Mouse (Mus musculus) heart, postnatal 0 days (tissue): ENCODE data around the gene Rcn3. TPM values are rescaled to one million over a fixed set of nuclear protein-coding genes. Genes with fewer than 3 reads are reported as not detected.

Experiments used
- ATAC-seq: fragments of 200-750 bp; cut with Nextera tagmentation; 2 replicates; pipeline ENCODE4 v1.8.0; 2017; ENCODE audit warnings: low read depth, moderate number of reproducible peaks, moderate library complexity; ENCODE audit not compliant: insufficient read depth
- DNase-seq: peaks from one replicate; pipeline ENCODE4 v3.0.0-alpha.2; 2016; ENCODE audit warnings: low spot score
- H3K27ac ChIP-seq: fragments of 300-500 bp; sonication (generic); 2 replicates; pipeline ENCODE4 v1.5.1; 2014; ENCODE audit warnings: low read depth, mild to moderate bottlenecking
- H3K27me3 ChIP-seq: fragments of 300-500 bp; sonication (generic); 2 replicates; pipeline ENCODE4 v1.6.1; 2014; ENCODE audit warnings: low read length, mixed read lengths; ENCODE audit not compliant: control insufficient read depth, insufficient read depth
- H3K36me3 ChIP-seq: fragments of 300-500 bp; sonication (generic); replicated peaks from 2 replicates; pipeline ENCODE4 v1.6.1; 2014; ENCODE audit warnings: low read length, mixed read lengths; ENCODE audit not compliant: control insufficient read depth, insufficient read depth
- H3K4me1 ChIP-seq: fragments of 300-500 bp; sonication (generic); 2 replicates; pipeline ENCODE4 v1.6.1; 2014; ENCODE audit warnings: antibody characterized with exemption; ENCODE audit not compliant: control insufficient read depth, insufficient read depth
- H3K4me2 ChIP-seq: fragments of 300-500 bp; sonication (generic); 2 replicates; pipeline ENCODE4 v1.6.1; 2014; ENCODE audit warnings: low read depth, mild to moderate bottlenecking, low read length, moderate library complexity
- H3K4me3 ChIP-seq: fragments of 300-500 bp; sonication (generic); 2 replicates; pipeline ENCODE4 v1.5.1; 2014; ENCODE audit warnings: low read depth, low read length
- H3K9ac ChIP-seq: fragments of 300-500 bp; sonication (generic); replicated peaks from 2 replicates; pipeline ENCODE4 v1.6.1; 2014; ENCODE audit warnings: low read depth, low read length, mixed read lengths
- H3K9me3 ChIP-seq: fragments of 300-500 bp; sonication (generic); replicated peaks from 2 replicates; pipeline ENCODE4 v1.6.1; 2016; ENCODE audit warnings: low read length; ENCODE audit not compliant: control insufficient read depth
- CTCF ChIP-seq: IDR thresholded peaks from 2 replicates; pipeline ENCODE4 v1.5.1; 2016; ENCODE audit warnings: antibody characterized with exemption, control low read depth, low read depth
- EP300 ChIP-seq: IDR thresholded peaks from 2 replicates; pipeline ENCODE4 v1.6.1; 2016; ENCODE audit warnings: antibody characterized with exemption, low read depth
- WGBS: fragments of 180-500 bp; shearing (Covaris S2); extraction: QIAGEN DNeasy Blood & Tissue Kit; methylation state at CpG from one replicate; pipeline ENCODE4 v1.1.7; 2014; 5-methylcytosine and 5-hydroxymethylcytosine counted together
- polyA plus RNA-seq: library from polyadenylated mRNA; unstranded; fragments of >200 nt; fragmentation: Nextera tagmentation; extraction: Ambion mirVana; gene quantifications from 2 replicates; pipeline ENCODE4 v1.2.1, GENCODE M21; 2015
- total RNA-seq: library from RNA; depleted of rRNA; stranded (reverse); fragments of >200 nt; gene quantifications from 2 replicates; pipeline ENCODE4 v1.2.3, GENCODE M21; 2014; ENCODE audit warnings: low replicate concordance

Gene Rcn3
- total and polyA plus RNA-seq, 2 experiments from 2014 or later: 100 to 125 TPM

- H3K27ac ChIP-seq: peak overlapping the region; percentile 81; the same call in 1 of the 2 replicates
- 0 out of 2 replicates have a peak overlapping the region, but pooled peaks have one; percentile 52 for H3K9ac ChIP-seq
- H3K27me3 ChIP-seq: no peaks in the 10 kb centered on the region
- DNase-seq: no peak
- H3K4me2 ChIP-seq: peak overlapping the region; percentile 63
- H3K4me3 ChIP-seq: peak overlapping the region; percentile 45; the same call in 1 of the 2 replicates
- TF ChIP-seq CTCF (no peak), EP300 (no peak)
- no peak for ATAC-seq
- 65% methylated on average over 15 of the region's 15 CpGs for WGBS
- H3K36me3 ChIP-seq: peaks cover 23% of the 10 kb centered on the region
- peaks cover 23% of the 10 kb centered on the region for H3K4me1 ChIP-seq
- H3K9me3 ChIP-seq: no peaks in the 10 kb centered on the region
Measured at GRCm38 (mm10) chr7:45129776-45130512, 37.9 kb upstream of the Rcn3 start.

GRCm38 (mm10) chr7:45129318-45129717, 37.3 kb upstream of the Rcn3 start:
- TF ChIP-seq EP300 (no peak), CTCF (no peak)
- 6% methylated on average over 17 of the region's 17 CpGs for WGBS
- Histone ChIP-seq H3K36me3 (peaks cover 23% of the 10 kb centered on the region), H3K9ac (peak overlapping the region; percentile 52), H3K9me3 (no peaks in the 10 kb centered on the region), H3K4me1 (peaks cover 23% of the 10 kb centered on the region), H3K4me2 (peak overlapping the region; percentile 63), H3K27ac (peak overlapping the region; percentile 81), H3K4me3 (peak overlapping the region; percentile 45), H3K27me3 (no peaks in the 10 kb centered on the region)
- DNase-seq (peak; percentile 57), ATAC-seq (peak; percentile 0; the same call in 1 of the 2 replicates)

- peak within 1 kb of the TSS; percentile 90 for H3K9ac ChIP-seq
- DNase-seq (peak; percentile 98), ATAC-seq (peak; percentile 90)
- H3K27me3 ChIP-seq: no peaks in the 10 kb centered on the region
- peak within 1 kb of the TSS; percentile 84 for H3K27ac ChIP-seq
- peaks cover 23% of the 10 kb centered on the region for H3K4me1 ChIP-seq
- H3K4me2 ChIP-seq: peak within 1 kb of the TSS; percentile 87
- peak within 1 kb of the TSS; percentile 75 for H3K4me3 ChIP-seq
- H3K36me3 ChIP-seq: peaks cover 23% of the 10 kb centered on the region
- WGBS: under 1% methylated on average over 48 of the region's 48 CpGs
- no peaks in the 10 kb centered on the region for H3K9me3 ChIP-seq
- TF ChIP-seq EP300 (peak; percentile 77; the same call in 1 of the 2 replicates), CTCF (peak; percentile 83)
Measured at GRCm38 (mm10) chr7:45128624-45129246, 36.7 kb upstream of the Rcn3 start, which contains the start of gene Rpl13a. Rpl13a (minus strand) TSS chr7:45128761.

- 1% methylated on average over 6 of the region's 6 CpGs for WGBS
- Histone ChIP-seq H3K36me3 (peaks cover 25% of the 10 kb centered on the region), H3K9ac (peak overlapping the region; percentile 90), H3K27me3 (no peaks in the 10 kb centered on the region), H3K4me2 (peak overlapping the region; percentile 87), H3K27ac (peak overlapping the region; percentile 84), H3K9me3 (no peaks in the 10 kb centered on the region), H3K4me1 (peaks cover 32% of the 10 kb centered on the region), H3K4me3 (peak overlapping the region; percentile 75)
- DNase-seq: no peak
- TF ChIP-seq EP300 (no peak), CTCF (no peak)
- no peak for ATAC-seq
Measured at GRCm38 (mm10) chr7:45127700-45128224, 35.7 kb upstream of the Rcn3 start.

DNA sequence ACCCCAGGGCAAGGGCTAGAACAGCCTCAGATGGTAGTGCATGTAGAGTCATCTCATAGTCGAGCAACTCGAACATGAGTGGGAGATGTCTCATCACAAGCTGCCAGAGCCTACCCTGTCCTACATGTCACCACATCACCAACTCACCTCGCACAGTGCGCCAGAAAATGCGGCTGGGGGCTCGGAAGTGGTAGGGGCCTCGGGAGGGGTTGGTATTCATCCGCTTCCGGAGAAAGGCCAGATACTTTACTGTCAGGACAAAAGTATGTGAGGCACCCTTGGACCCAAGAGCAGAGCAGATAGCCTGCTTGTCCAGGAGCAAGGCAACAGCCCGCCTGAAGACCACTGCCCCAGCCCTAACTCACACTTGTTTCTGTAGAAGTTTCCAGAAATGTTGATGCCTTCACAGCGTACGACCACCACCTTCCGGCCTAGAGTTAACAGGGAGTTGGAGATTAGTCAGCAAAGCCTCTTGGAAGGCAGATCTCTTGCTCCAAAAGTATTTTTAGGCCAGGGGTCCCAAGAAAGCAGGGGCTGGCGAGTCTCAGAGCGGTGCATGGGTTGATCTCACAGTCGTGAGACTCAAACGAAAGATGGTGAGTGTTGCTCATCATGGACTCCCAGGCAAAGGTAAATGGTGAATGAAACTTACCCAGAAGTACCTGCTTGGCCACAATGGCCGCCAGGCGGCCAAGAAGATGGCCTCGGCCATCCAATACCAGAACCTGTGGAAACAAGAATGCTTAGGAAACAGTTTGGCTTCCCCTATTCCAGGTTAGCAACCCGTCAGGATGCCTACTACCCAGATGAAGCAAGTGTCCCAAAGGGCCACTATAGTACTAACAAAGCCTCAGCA, 35.1 kb upstream of the Rcn3 start:
- Histone ChIP-seq H3K4me1 (peaks cover 32% of the 10 kb centered on the region), H3K27ac (peak overlapping the region; percentile 84), H3K36me3 (peaks cover 32% of the 10 kb centered on the region), H3K4me3 (peak overlapping the region; percentile 75), H3K9me3 (no peaks in the 10 kb centered on the region), H3K27me3 (no peaks in the 10 kb centered on the region), H3K9ac (peak overlapping the region; percentile 90; the same call in 1 of the 2 replicates), H3K4me2 (peak overlapping the region; percentile 87)
- DNase-seq: no peak
- 23% methylated on average over 21 of the region's 21 CpGs for WGBS
- ATAC-seq: no peak
- TF ChIP-seq EP300: no peak
- no peak for TF ChIP-seq CTCF
